8 mouse cellular contexts compared by ENCODE assay signal in genomic region chr8:128356170-128356569, GRCm38 (mm10). TPM values are rescaled to one million over a fixed set of nuclear protein-coding genes. Genes with fewer than 3 reads are reported as not detected.
DNase-seq lines count a peak whose midpoint lies in the region; ATAC-seq and TF ChIP-seq lines count a peak whose summit lies in the region.

No protein-coding gene starts in this region.

- peak overlapping the region; percentile 99; the same call in 1 of the 2 replicates for H3K4me2 ChIP-seq in forebrain, postnatal 0 days (ENCODE audit: low read depth)
- no peak overlapping the region; the same call in 1 of the 2 replicates for H3K4me2 ChIP-seq in forebrain, embryonic 13.5 days
- peak overlapping the region; percentile 87; the same call in 1 of the 2 replicates for H3K4me2 ChIP-seq in kidney, embryonic 16.5 days (replicated peaks; ENCODE audit: low read depth, low read length)
- H3K4me2 ChIP-seq in heart, postnatal 0 days (ENCODE audit: low read depth, low read length) = peak overlapping the region; percentile 87
- H3K4me2 ChIP-seq in midbrain, postnatal 0 days (ENCODE audit: low read depth, low read length, poor library complexity, severe bottlenecking) = peak overlapping the region; percentile 84; the same call in 1 of the 2 replicates

- DNase-seq in forebrain, postnatal 0 days = peak; percentile 20
- no peak for DNase-seq in kidney, postnatal 36 days
- no peak for DNase-seq in heart, postnatal 0 days (ENCODE audit: low spot score)
- DNase-seq in midbrain, postnatal 0 days (ENCODE audit: low spot score) = no peak
- no peak for DNase-seq in testis, postnatal 10 days (ENCODE audit: low spot score)

- 0 out of 2 replicates have a peak, but pooled peaks cover 10% of the 10 kb centered on the region for H3K4me1 ChIP-seq in forebrain, postnatal 0 days (ENCODE audit: insufficient read depth)
- peaks cover 35% of the 10 kb centered on the region for H3K4me1 ChIP-seq in forebrain, embryonic 13.5 days
- peaks cover 16% of the 10 kb centered on the region for H3K4me1 ChIP-seq in kidney, embryonic 16.5 days (ENCODE audit: insufficient read depth, low read length)
- H3K4me1 ChIP-seq in heart, postnatal 0 days (ENCODE audit: control insufficient read depth, insufficient read depth) = peaks cover 11% of the 10 kb centered on the region
- 0 out of 2 replicates have a peak, but pooled peaks cover 4% of the 10 kb centered on the region for H3K4me1 ChIP-seq in midbrain, postnatal 0 days (ENCODE audit: insufficient read depth, low read length)

- H3K27ac ChIP-seq in forebrain, postnatal 0 days (ENCODE audit: low read depth, low read length) = no peak overlapping the region
- H3K27ac ChIP-seq in forebrain, embryonic 13.5 days = no peak overlapping the region
- peak overlapping the region; percentile 97; the same call in 1 of the 2 replicates for H3K27ac ChIP-seq in kidney, embryonic 16.5 days (ENCODE audit: low read length)
- H3K27ac ChIP-seq in heart, postnatal 0 days (ENCODE audit: low read depth) = peak overlapping the region; percentile 97
- no peak overlapping the region for H3K27ac ChIP-seq in midbrain, postnatal 0 days (ENCODE audit: low read depth, low read length)

- no peak overlapping the region for H3K9ac ChIP-seq in forebrain, postnatal 0 days
- H3K9ac ChIP-seq in forebrain, embryonic 13.5 days = no peak overlapping the region
- H3K9ac ChIP-seq in kidney, embryonic 16.5 days (replicated peaks; ENCODE audit: low read length) = no peak overlapping the region
- no peak overlapping the region for H3K9ac ChIP-seq in heart, postnatal 0 days (replicated peaks; ENCODE audit: low read depth, low read length)
- no peak overlapping the region for H3K9ac ChIP-seq in midbrain, postnatal 0 days (replicated peaks; ENCODE audit: low read length, poor library complexity, severe bottlenecking)

- no peaks in the 10 kb centered on the region for H3K36me3 ChIP-seq in forebrain, postnatal 0 days (ENCODE audit: insufficient read depth)
- H3K36me3 ChIP-seq in forebrain, embryonic 13.5 days (ENCODE audit: poor library complexity, severe bottlenecking) = no peaks in the 10 kb centered on the region
- no peaks in the 10 kb centered on the region for H3K36me3 ChIP-seq in kidney, embryonic 16.5 days (ENCODE audit: insufficient read depth, low read length)
- H3K36me3 ChIP-seq in heart, postnatal 0 days (replicated peaks; ENCODE audit: control insufficient read depth, insufficient read depth, low read length) = no peaks in the 10 kb centered on the region
- no peaks in the 10 kb centered on the region for H3K36me3 ChIP-seq in midbrain, postnatal 0 days (ENCODE audit: insufficient read depth, low read length)

- no peak overlapping the region for H3K4me3 ChIP-seq in forebrain, postnatal 0 days (ENCODE audit: low read depth, low read length)
- no peak overlapping the region for H3K4me3 ChIP-seq in forebrain, embryonic 13.5 days
- no peak overlapping the region for H3K4me3 ChIP-seq in kidney, embryonic 16.5 days (ENCODE audit: low read length)
- H3K4me3 ChIP-seq in heart, postnatal 0 days (ENCODE audit: low read depth, low read length) = peak overlapping the region; percentile 96; the same call in 1 of the 2 replicates
- H3K4me3 ChIP-seq in midbrain, postnatal 0 days (ENCODE audit: low read depth, low read length) = no peak overlapping the region

- no peak for TF ChIP-seq CTCF in forebrain, postnatal 0 days (IDR thresholded peaks at IDR 0.05; ENCODE audit: low read depth)
- no peak for TF ChIP-seq CTCF in heart, postnatal 0 days (IDR thresholded peaks at IDR 0.05; ENCODE audit: low read depth)
- TF ChIP-seq CTCF in midbrain, postnatal 0 days (IDR thresholded peaks at IDR 0.05) = no peak

- H3K9me3 ChIP-seq in forebrain, postnatal 0 days (ENCODE audit: low read length) = no peaks in the 10 kb centered on the region
- no peaks in the 10 kb centered on the region for H3K9me3 ChIP-seq in forebrain, embryonic 13.5 days (replicated peaks)
- no peaks in the 10 kb centered on the region for H3K9me3 ChIP-seq in kidney, embryonic 16.5 days (ENCODE audit: low read length)
- H3K9me3 ChIP-seq in heart, postnatal 0 days (replicated peaks; ENCODE audit: control insufficient read depth, low read length) = no peaks in the 10 kb centered on the region
- H3K9me3 ChIP-seq in midbrain, postnatal 0 days (ENCODE audit: low read length) = no peaks in the 10 kb centered on the region

- no peaks in the 10 kb centered on the region for H3K27me3 ChIP-seq in forebrain, postnatal 0 days (ENCODE audit: insufficient read depth, low read length)
- H3K27me3 ChIP-seq in forebrain, embryonic 13.5 days = peaks cover 10% of the 10 kb centered on the region
- H3K27me3 ChIP-seq in kidney, embryonic 16.5 days (ENCODE audit: insufficient read depth, low read length) = no peaks in the 10 kb centered on the region
- H3K27me3 ChIP-seq in heart, postnatal 0 days (ENCODE audit: control insufficient read depth, insufficient read depth, low read length) = no peaks in the 10 kb centered on the region
- no peaks in the 10 kb centered on the region for H3K27me3 ChIP-seq in midbrain, postnatal 0 days (ENCODE audit: insufficient read depth, low read length)

- ATAC-seq in forebrain, postnatal 0 days = no peak
- ATAC-seq in forebrain, embryonic 13.5 days = no peak
- no peak for ATAC-seq in kidney, embryonic 16.5 days (ENCODE audit: low FRiP score, low TSS enrichment)
- ATAC-seq in heart, postnatal 0 days (ENCODE audit: insufficient read depth, low read depth) = no peak
- ATAC-seq in midbrain, postnatal 0 days (ENCODE audit: low FRiP score) = no peak
- ATAC-seq in cerebellum, adult (ENCODE audit: insufficient number of reproducible peaks, low FRiP score, low TSS enrichment) = no peak

- 68% methylated on average over 5 of the region's 5 CpGs for WGBS in forebrain, postnatal 0 days
- 85% methylated on average over 5 of the region's 5 CpGs for WGBS in forebrain, embryonic 13.5 days
- WGBS in kidney, embryonic 16.5 days = 62% methylated on average over 5 of the region's 5 CpGs
- 29% methylated on average over 5 of the region's 5 CpGs for WGBS in heart, postnatal 0 days
- WGBS in midbrain, postnatal 0 days = 85% methylated on average over 5 of the region's 5 CpGs

- TF ChIP-seq EP300 in heart, postnatal 0 days (IDR thresholded peaks at IDR 0.05; ENCODE audit: low read depth) = no peak

RNA-seq across cellular contexts. Expression of gene Nrp1, which starts 2.2 kb away (rescaled TPM):
- 79.9 and 93.3 TPM in 2 replicates for total RNA-seq in forebrain, postnatal 0 days (2014; rRNA removed)
- polyA plus RNA-seq in forebrain, postnatal 0 days (2015; fragmentation: Nextera tagmentation; extraction: Ambion mirVana) = 49.0 and 87.1 TPM in 2 replicates
- polyA plus RNA-seq in forebrain, embryonic 13.5 days (2015; fragmentation: Nextera tagmentation; extraction: Ambion mirVana) = 54.4 and 55.9 TPM in 2 replicates
- polyA plus RNA-seq in kidney, embryonic 16.5 days (2015; fragmentation: Nextera tagmentation; extraction: Ambion mirVana) = 149 and 153 TPM in 2 replicates
- total RNA-seq in heart, postnatal 0 days (2014; rRNA removed; ENCODE audit: low replicate concordance) = 122 and 126 TPM in 2 replicates
- 90.5 TPM in 2 replicates for polyA plus RNA-seq in heart, postnatal 0 days (2015; fragmentation: Nextera tagmentation; extraction: Ambion mirVana)
- total RNA-seq in midbrain, postnatal 0 days (2014; rRNA removed) = 57.9 and 72.1 TPM in 2 replicates
- 56.5 and 59.3 TPM in 2 replicates for polyA plus RNA-seq in midbrain, postnatal 0 days (2015; fragmentation: Nextera tagmentation; extraction: Ambion mirVana)

Comparison
In these comparisons a context has a peak if more than half of its experiments do, and no peak if none do; other contexts are left out.
1. H3K27ac ChIP-seq: peak in kidney, embryonic 16.5 days (single experiment) and heart, postnatal 0 days (single experiment); none in forebrain, postnatal 0 days (single experiment), forebrain, embryonic 13.5 days (single experiment) and midbrain, postnatal 0 days (single experiment).